Mouse (Mus musculus) kidney, adult 2 months (tissue): ENCODE measurements around the gene Polr2e.

ENCODE experiments used
- CTCF ChIP-seq: fragments of 200-500 bp; conservative IDR thresholded peaks from 2 replicates; pipeline ENCODE4 v1.5.1; 2011; ENCODE audit warnings: low read depth, mild to moderate bottlenecking, control low read depth, low read length, moderate library complexity, mixed read lengths; ENCODE audit not compliant: insufficient read depth, insufficient read length
- POLR2A ChIP-seq: fragments of 200-500 bp; IDR thresholded peaks from one replicate; pipeline ENCODE4 v1.6.1; 2011; ENCODE audit warnings: low read depth, low read length, control low read depth

GRCm38 (mm10) chr10:80027681-80028520 lies 11.7 kb downstream of the Polr2e start:
- TF ChIP-seq CTCF (no peak), POLR2A (no peak)
